Mouse (Mus musculus): ENCODE data around the gene Fgfr3. TPM values are rescaled to one million over a fixed set of nuclear protein-coding genes. Genes with fewer than 3 reads are reported as not detected.

Gene Fgfr3
- total RNA-seq, 2 experiments from 2014 or later = 3.5 to 5.7 TPM

- DNase-seq (ENCODE audit: low spot score) = no peak
These were observed 23.9 kb upstream of the Fgfr3 start for GRCm38 (mm10) chr5:33697534-33697933.

GRCm38 (mm10) chr5:33697947-33698512, 23.4 kb upstream of the Fgfr3 start:
- DNase-seq (ENCODE audit: low spot score) = no peak

GRCm38 (mm10) chr5:33698669-33699068, 22.8 kb upstream of the Fgfr3 start:
- no peak for DNase-seq (ENCODE audit: low spot score)

GRCm38 (mm10) chr5:33700010-33700409, 21.5 kb upstream of the Fgfr3 start:
- no peak for DNase-seq (ENCODE audit: low spot score)

GRCm38 (mm10) chr5:33701832-33702231, 19.6 kb upstream of the Fgfr3 start:
- DNase-seq (ENCODE audit: low spot score) = no peak

- DNase-seq (ENCODE audit: low spot score) = no peak
These were observed 17.5 kb upstream of the Fgfr3 start for GRCm38 (mm10) chr5:33703999-33704398.

- DNase-seq (ENCODE audit: low spot score) = no peak
These were observed 16.4 kb upstream of the Fgfr3 start for GRCm38 (mm10) chr5:33704945-33705611.

- DNase-seq (ENCODE audit: low spot score) = no peak
These were observed 15.7 kb upstream of the Fgfr3 start for GRCm38 (mm10) chr5:33705612-33706349.

GRCm38 (mm10) chr5:33706350-33706629, 15.2 kb upstream of the Fgfr3 start:
- no peak for DNase-seq (ENCODE audit: low spot score)

- DNase-seq (ENCODE audit: low spot score) = no peak
These were observed 14.3 kb upstream of the Fgfr3 start for GRCm38 (mm10) chr5:33707163-33707562.

- DNase-seq (ENCODE audit: low spot score) = no peak
These were observed 12.4 kb upstream of the Fgfr3 start for GRCm38 (mm10) chr5:33709037-33709436.

- DNase-seq (ENCODE audit: low spot score) = no peak
These were observed 8.9 kb upstream of the Fgfr3 start for GRCm38 (mm10) chr5:33712550-33712949.

GRCm38 (mm10) chr5:33715182-33715581, 6.3 kb upstream of the Fgfr3 start:
- no peak for DNase-seq (ENCODE audit: low spot score)

GRCm38 (mm10) chr5:33716467-33716866, 5.0 kb upstream of the Fgfr3 start:
- DNase-seq (ENCODE audit: low spot score) = no peak

GRCm38 (mm10) chr5:33718460-33718859, 3.0 kb upstream of the Fgfr3 start:
- no peak for DNase-seq (ENCODE audit: low spot score)

- DNase-seq (ENCODE audit: low spot score) = peak; percentile 27
These were observed 503 bp upstream of the Fgfr3 start for GRCm38 (mm10) chr5:33720852-33721490.

GRCm38 (mm10) chr5:33722266-33723018, 968 bp downstream of the Fgfr3 start:
- DNase-seq (ENCODE audit: low spot score) = no peak

GRCm38 (mm10) chr5:33723019-33723640, 1.7 kb downstream of the Fgfr3 start:
- DNase-seq (ENCODE audit: low spot score) = no peak

- DNase-seq (ENCODE audit: low spot score) = no peak
These were observed 2.4 kb downstream of the Fgfr3 start for GRCm38 (mm10) chr5:33723641-33724465.

- no peak for DNase-seq (ENCODE audit: low spot score)
These were observed 4.7 kb downstream of the Fgfr3 start for GRCm38 (mm10) chr5:33726081-33726647.

Data from gastrocnemius, adult 18-20 months (tissue).